Mouse (Mus musculus): Measurements from ENCODE around the gene Atp5e.

The Atp5e gene

DNA sequence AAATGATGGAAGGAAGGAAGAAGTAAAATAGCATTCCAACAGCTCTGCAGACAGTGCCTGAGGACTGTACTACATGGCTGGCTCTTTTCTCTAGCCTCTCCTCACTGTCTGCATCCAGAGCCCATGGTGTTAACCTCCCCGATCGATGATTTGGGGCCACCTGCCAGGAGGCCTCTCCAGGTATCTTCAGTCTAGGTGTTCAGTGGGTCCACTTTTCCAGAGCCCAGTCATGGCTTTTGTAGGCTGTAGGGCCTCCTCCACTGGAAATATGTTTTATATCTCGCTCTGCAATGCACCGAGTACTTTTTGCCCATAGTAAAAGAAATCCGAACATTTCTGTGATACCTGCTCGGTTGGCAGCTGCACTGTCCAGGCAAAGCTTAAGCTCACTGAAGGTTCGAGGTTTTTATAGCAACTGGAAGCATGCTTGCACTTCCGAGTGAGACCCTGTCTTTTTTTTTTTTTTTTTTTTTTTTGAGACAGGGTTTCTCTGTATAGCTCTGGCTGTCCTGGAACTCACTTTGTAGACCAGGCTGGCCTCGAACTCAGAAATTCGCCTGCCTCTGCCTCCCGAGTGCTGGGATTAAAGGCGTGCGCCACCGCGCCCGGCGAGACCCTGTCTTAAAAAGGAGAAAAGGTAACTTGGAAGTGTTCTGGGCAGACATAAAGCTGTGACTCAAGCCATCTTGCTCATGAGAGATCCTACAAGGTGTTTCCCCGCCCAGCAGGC, 48.7 kb downstream of the Atp5e start:
- DNase-seq (ENCODE audit: low spot score) = no peak

DNA sequence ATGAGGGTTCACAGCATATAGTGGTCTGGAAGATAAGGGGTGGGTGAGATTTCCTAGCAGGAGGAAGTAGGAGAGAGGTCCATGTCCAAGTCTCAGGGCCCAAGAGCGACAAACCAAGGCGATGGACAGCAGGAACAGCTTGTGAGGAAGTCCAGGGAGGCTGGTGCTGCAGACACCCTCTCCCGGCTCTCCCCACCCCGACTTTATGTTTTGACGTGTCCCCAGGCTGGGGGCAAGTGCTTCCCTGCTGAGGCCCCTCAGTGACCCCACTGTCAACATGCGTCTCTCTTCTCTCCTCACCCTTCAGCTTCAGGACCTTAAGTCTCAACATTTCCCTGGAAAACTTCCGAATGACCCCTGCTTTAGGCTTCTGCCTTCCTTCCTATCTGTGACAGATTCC, 50.8 kb downstream of the Atp5e start:
- no peak for DNase-seq (ENCODE audit: low spot score)
